Mouse (Mus musculus): ENCODE measurements around the gene Cpd. TPM values are rescaled to one million over a fixed set of nuclear protein-coding genes. Genes with fewer than 3 reads are reported as not detected.

The Cpd gene
- total RNA-seq (2021): 10 to 100 TPM; 61.8 to 67.7 TPM

GRCm38 (mm10) chr11:76846878-76847222 is at the start of gene Cpd:
TSS of gene Cpd (minus strand) at chr11:76847018.
- peak; percentile 95 to 96 for DNase-seq

GRCm38 (mm10) chr11:76896360-76896759 is 49.5 kb upstream of the Cpd start:
- no peak for DNase-seq

- DNase-seq: peak; percentile 14 to 36
Observed at GRCm38 (mm10) chr11:76894240-76894639, 47.4 kb upstream of the Cpd start.

- no peak for DNase-seq
Observed at GRCm38 (mm10) chr11:76893570-76893969, 46.8 kb upstream of the Cpd start.

GRCm38 (mm10) chr11:76892972-76893371 is 46.2 kb upstream of the Cpd start:
- no peak for DNase-seq

- no peak for DNase-seq
Observed at GRCm38 (mm10) chr11:76891738-76892349, 45.0 kb upstream of the Cpd start.

GRCm38 (mm10) chr11:76891171-76891570 is 44.4 kb upstream of the Cpd start:
- no peak for DNase-seq

GRCm38 (mm10) chr11:76889339-76890164 is 42.7 kb upstream of the Cpd start:
- DNase-seq: no peak

- DNase-seq: no peak
Observed at GRCm38 (mm10) chr11:76884451-76884850, 37.6 kb upstream of the Cpd start.

GRCm38 (mm10) chr11:76879816-76880215 is 33.0 kb upstream of the Cpd start:
- no peak for DNase-seq

- DNase-seq: no peak
Observed at GRCm38 (mm10) chr11:76874766-76875165, 27.9 kb upstream of the Cpd start.

- DNase-seq: no peak
Observed at GRCm38 (mm10) chr11:76873865-76874264, 27.0 kb upstream of the Cpd start.

GRCm38 (mm10) chr11:76872556-76873234 is 25.9 kb upstream of the Cpd start:
- no peak for DNase-seq

- no peak for DNase-seq
Observed at GRCm38 (mm10) chr11:76861185-76861584, 14.4 kb upstream of the Cpd start.

- no peak for DNase-seq
Observed at GRCm38 (mm10) chr11:76859261-76859660, 12.4 kb upstream of the Cpd start.

- no peak for DNase-seq
Observed at GRCm38 (mm10) chr11:76858781-76859180, 12.0 kb upstream of the Cpd start.

GRCm38 (mm10) chr11:76857111-76857510 is 10.3 kb upstream of the Cpd start:
- no peak for DNase-seq

- no peak for DNase-seq
Observed at GRCm38 (mm10) chr11:76856601-76857000, 9.8 kb upstream of the Cpd start.

GRCm38 (mm10) chr11:76854475-76855341 is 7.9 kb upstream of the Cpd start:
- no peak for DNase-seq

- no peak for DNase-seq
Observed at GRCm38 (mm10) chr11:76851512-76851911, 4.7 kb upstream of the Cpd start.

GRCm38 (mm10) chr11:76849596-76849995 is 2.8 kb upstream of the Cpd start:
- no peak for DNase-seq

- DNase-seq: no peak
Observed at GRCm38 (mm10) chr11:76848081-76848480, 1.3 kb upstream of the Cpd start.

- no peak for DNase-seq
Observed at GRCm38 (mm10) chr11:76847354-76847753, 536 bp upstream of the Cpd start.
